Mouse (Mus musculus) ovary, adult 18-20 months (tissue): Measurements from ENCODE around the gene Apbb2.

Experiments used
- DNase-seq: peaks from one replicate; pipeline ENCODE4 v3.0.0; 2022; ENCODE audit warnings: low spot score, mixed read lengths

The Apbb2 gene

GRCm38 (mm10) chr5:66475824-66476223 lies 142.8 kb downstream of the Apbb2 start:
- no peak for DNase-seq

DNA sequence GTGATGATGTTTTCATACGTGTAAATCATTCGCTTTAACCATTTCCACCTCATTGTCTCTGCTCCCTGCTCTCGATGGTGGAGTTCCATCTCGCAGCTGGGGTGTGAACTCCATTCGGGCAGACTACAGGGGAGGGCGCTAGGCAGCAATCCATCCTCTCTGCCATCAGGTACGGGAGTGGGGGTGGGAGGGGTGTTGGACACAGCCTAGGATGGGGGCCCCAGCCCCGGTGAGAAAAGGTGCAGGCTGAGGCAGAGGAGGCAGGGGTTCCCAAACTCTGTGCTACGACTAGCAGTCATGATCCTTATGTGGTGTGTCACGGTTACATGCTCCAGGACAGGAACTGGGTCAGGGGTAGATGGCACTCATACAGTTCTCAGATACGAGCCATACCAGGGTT lies 144.4 kb downstream of the Apbb2 start:
- no peak for DNase-seq

- no peak for DNase-seq
Observed at GRCm38 (mm10) chr5:66473599-66473998, 145.0 kb downstream of the Apbb2 start.

- DNase-seq: no peak
Observed at GRCm38 (mm10) chr5:66470837-66471236, 147.7 kb downstream of the Apbb2 start.

GRCm38 (mm10) chr5:66469685-66470084 lies 148.9 kb downstream of the Apbb2 start:
- no peak for DNase-seq

DNA sequence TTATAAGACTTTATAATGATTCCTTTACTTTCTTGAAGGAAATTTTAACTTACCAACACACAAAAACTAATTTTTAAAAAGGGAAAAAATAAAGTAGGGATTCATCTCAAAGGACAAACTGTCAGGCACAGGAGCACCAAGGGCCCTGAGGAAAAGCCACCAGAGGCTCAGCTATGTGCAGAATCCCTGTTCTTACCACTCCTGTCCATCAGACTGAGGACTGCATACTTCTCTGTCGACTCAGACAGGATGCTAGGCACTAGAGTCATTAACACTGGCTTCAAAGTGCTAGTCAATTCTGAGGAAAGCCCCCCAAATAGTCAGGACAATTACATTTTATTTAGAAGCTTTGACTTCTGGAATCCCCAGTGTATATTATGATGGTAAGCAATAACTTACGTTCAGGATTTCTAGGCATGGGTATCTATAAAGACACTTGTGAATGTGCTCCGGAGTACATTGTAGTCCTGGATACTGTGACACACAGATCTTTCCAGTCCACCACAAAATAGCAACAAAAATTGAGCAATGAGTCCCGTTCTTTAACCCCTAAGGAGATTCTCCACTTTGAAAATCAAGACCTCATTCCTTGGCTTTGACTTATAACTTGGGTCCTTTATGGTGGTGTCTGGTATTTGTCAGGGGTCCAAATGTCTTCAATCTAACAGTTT lies 150.1 kb downstream of the Apbb2 start:
- DNase-seq: no peak

GRCm38 (mm10) chr5:66462665-66463064 lies 155.9 kb downstream of the Apbb2 start:
- DNase-seq: no peak

GRCm38 (mm10) chr5:66458851-66459250 lies 159.7 kb downstream of the Apbb2 start:
- no peak for DNase-seq

GRCm38 (mm10) chr5:66455271-66455670 lies 163.3 kb downstream of the Apbb2 start:
- no peak for DNase-seq

GRCm38 (mm10) chr5:66454826-66455225 lies 163.8 kb downstream of the Apbb2 start:
- no peak for DNase-seq

GRCm38 (mm10) chr5:66453106-66453505 lies 165.5 kb downstream of the Apbb2 start:
- DNase-seq: no peak

- no peak for DNase-seq
Observed at GRCm38 (mm10) chr5:66451561-66451960, 167.0 kb downstream of the Apbb2 start.

DNA sequence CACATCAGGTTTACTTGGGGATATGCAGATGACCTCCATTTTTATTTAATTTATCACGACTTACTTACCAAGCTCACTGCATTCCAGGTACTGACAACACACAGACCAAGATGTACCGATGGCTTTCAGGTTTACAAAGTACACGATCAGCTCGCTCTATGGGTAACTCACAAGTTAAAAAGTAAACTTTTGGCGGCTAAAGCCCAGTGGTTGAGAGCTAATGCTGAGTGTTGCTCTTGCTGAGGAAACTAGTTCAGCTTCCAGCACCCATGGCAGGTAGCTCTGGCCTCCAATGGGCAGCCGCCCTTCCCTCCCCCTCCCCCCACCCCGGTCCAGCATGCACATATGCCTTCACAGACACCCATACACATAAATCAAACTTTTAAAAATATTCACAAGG lies 173.1 kb downstream of the Apbb2 start:
- DNase-seq: no peak

GRCm38 (mm10) chr5:66442260-66442659 lies 176.3 kb downstream of the Apbb2 start:
- no peak for DNase-seq

DNA sequence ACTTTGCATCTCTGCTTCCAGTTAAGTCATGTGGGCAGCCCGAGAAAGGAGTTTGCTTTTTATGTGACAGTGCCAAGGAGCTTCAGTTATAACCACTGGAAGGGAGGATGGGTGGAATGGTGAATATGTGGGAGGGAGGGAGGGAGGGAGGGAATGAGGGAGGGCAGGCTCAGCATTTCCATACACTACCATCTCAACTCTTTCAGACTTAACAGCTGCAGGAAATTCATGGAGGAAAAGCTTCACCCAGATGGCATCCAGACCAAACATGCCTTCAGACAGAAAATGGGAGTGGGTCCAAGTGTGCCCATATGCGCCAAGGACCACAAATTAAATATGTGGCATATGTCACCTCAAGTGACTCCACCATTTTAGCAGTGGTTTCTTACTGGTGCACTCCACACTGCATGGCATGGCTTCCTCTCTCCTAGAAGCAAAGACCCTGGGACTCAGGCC lies 181.8 kb downstream of the Apbb2 start:
- DNase-seq: no peak

- DNase-seq: no peak
Observed at GRCm38 (mm10) chr5:66435158-66435557, 183.4 kb downstream of the Apbb2 start.

DNA sequence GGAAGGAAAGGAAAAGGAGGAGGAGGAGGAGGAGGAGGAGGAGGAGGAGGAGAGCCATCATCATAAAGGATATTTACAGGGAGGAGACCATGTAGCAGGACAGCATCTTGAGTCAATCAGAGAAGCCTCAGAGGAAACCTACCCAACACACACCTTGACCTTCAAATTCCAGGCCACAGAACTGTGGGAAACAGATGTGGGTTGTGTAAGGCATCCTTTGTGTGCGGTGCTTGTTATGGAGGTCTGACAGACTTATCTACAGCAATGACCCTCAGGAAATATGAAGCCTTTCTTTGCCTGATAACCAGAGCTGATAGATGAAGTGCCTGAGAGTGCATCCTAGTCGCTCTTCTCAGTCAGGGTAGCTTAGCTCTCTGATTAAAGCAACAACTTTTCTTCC lies 189.5 kb downstream of the Apbb2 start:
- DNase-seq: no peak

GRCm38 (mm10) chr5:66428071-66428470 lies 190.5 kb downstream of the Apbb2 start:
- no peak for DNase-seq

DNA sequence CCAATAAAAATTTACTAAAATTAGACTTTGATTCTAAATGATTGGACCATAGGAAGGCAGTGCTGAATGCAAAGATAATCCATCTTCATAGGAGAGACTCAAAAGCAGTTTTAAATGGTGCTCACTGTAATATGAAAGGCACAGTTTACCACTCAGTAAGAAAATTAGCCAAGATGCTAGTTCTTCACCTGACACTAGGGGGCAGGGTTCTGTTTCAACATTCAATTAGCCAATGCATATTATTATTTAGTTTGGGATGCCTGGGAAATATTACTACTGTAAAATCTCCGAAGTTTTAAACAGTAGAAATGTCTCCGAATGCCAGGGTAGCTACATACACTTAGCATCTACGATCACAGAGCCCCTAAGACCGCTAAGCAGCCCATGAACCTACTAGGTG lies 194.7 kb downstream of the Apbb2 start:
- no peak for DNase-seq

GRCm38 (mm10) chr5:66423466-66423865 lies 195.1 kb downstream of the Apbb2 start:
- DNase-seq: peak; percentile 8

DNA sequence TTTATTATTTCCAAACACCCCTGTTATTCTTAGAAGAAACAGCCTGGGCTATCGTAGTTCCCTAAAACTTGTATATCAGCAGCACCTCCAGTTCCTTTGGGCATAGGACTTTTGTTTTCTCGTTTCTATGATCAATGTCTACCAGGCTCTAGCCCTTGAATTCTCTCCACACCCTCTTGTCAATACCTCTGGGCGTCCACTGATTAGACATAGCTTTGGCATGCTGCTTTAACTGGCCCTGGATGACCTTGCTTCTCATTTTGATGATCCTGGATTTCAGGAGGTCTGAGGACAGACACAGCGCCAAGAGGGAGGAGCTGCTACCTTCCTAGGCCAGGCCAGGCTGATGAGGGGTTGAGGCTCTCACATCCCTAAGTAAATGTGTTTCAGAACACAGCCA lies 196.6 kb downstream of the Apbb2 start:
- no peak for DNase-seq

- DNase-seq: no peak
Observed at GRCm38 (mm10) chr5:66421230-66421629, 197.4 kb downstream of the Apbb2 start.

DNA sequence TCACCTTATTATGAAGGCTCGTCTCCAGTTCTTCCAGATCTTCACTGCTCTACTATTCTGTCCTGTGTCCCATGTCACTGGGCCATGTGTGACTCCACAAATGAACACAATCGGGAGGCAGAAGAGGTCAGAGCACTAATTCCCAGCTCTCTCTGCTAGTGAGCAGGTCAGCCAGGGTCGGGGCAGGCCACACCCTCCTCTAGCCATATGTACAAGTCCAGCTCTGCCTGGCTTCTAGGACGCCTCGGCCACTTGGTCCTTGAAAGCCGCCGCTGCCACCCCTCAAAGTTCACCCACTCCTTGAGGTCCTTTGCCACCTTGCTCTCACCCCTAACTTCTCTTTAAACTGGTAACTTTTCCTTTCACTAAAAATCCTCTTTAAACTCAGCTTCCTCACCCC lies 198.6 kb downstream of the Apbb2 start:
- no peak for DNase-seq

GRCm38 (mm10) chr5:66417289-66417688 lies 201.3 kb downstream of the Apbb2 start:
- no peak for DNase-seq
